Mouse (Mus musculus): ENCODE measurements around the gene Zfp729b.

DNA sequence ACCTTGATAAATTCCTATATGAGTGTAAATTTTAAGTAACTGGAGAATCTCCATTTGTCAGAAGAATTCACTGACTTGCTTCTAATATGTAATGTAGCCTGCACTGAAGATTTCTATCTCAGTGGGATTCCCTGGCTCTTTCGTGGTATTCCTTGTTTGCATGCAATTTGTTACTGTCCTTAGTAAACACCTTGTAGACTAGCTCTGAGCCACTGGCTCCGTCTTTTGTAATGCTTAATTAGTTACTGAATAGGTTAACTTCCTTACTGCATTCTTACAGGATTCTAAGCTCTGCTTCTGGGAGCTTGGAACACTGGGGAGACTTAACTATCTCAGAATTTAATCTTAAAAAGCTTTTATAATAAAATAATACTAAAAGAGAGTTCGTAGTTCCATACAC lies 43.0 kb upstream of the Zfp729b start:
- TF ChIP-seq POLR2A (IDR thresholded peaks at IDR 0.05; ENCODE audit: borderline replicate concordance, control insufficient read depth, low read depth, low read length) (no peak), CTCF (IDR thresholded peaks at IDR 0.05; ENCODE audit: control insufficient read depth, insufficient read depth, low read length) (no peak)
